Mouse (Mus musculus) liver, adult 2 months (tissue): ENCODE measurements at regions not wholly inside any gene's neighbourhood (a gene's known extent, or its start where the extent isn't known, plus 50 kb on each side); places are given as distances from the start of the nearest gene placed in this dataset.

ENCODE experiments used
- DNase-seq: peaks from one replicate; pipeline ENCODE4 v3.0.0-alpha.2; 2011; ENCODE audit warnings: low read depth, low spot score; ENCODE audit errors: extremely low read depth
- H3K27ac ChIP-seq: fragments of 200-500 bp; replicated peaks from 2 replicates; pipeline ENCODE4 v1.5.1; 2012; ENCODE audit warnings: low read depth, mild to moderate bottlenecking, control low read depth, inconsistent platforms, low read length; ENCODE audit not compliant: insufficient read depth
- H3K27me3 ChIP-seq: fragments of 200-500 bp; 2 replicates; pipeline ENCODE4 v1.6.1; 2012; ENCODE audit warnings: mild to moderate bottlenecking, moderate library complexity, low read length, inconsistent platforms; ENCODE audit not compliant: control insufficient read depth, insufficient read depth
- H3K36me3 ChIP-seq: fragments of 200-500 bp; 2 replicates; pipeline ENCODE4 v1.6.1; 2012; ENCODE audit warnings: low read length, inconsistent platforms; ENCODE audit not compliant: control insufficient read depth, insufficient read depth
- H3K4me1 ChIP-seq: fragments of 200-500 bp; 2 replicates; pipeline ENCODE4 v1.6.1; 2011; ENCODE audit warnings: low read length; ENCODE audit not compliant: control insufficient read depth, insufficient read depth
- H3K4me3 ChIP-seq: fragments of 200-500 bp; 2 replicates; pipeline ENCODE4 v1.5.1; 2011; ENCODE audit warnings: low read depth, mild to moderate bottlenecking, control low read depth, low read length, moderate library complexity; ENCODE audit not compliant: insufficient read depth
- H3K79me2 ChIP-seq: fragments of 200-500 bp; 2 replicates; pipeline ENCODE4 v1.6.1; 2012; ENCODE audit warnings: inconsistent platforms, mild to moderate bottlenecking, low read length, moderate library complexity; ENCODE audit not compliant: control insufficient read depth, insufficient read depth
- H3K9ac ChIP-seq: fragments of 200-500 bp; 2 replicates; pipeline ENCODE4 v1.6.1; 2012; ENCODE audit warnings: low read depth, mild to moderate bottlenecking, control low read depth, inconsistent platforms, low read length
- CTCF ChIP-seq: fragments of 200-500 bp; IDR thresholded peaks from 2 replicates; pipeline ENCODE4 v1.5.1; 2011; ENCODE audit warnings: low read depth, low read length, control low read depth
- POLR2A ChIP-seq: fragments of 200-500 bp; IDR thresholded peaks from 2 replicates; pipeline ENCODE4 v1.6.1; 2011; ENCODE audit warnings: low read length, control low read depth; ENCODE audit not compliant: insufficient read depth; ENCODE audit errors: extremely low read depth
- WGBS: fragments of 180-500 bp; shearing (Covaris S2); methylation state at CpG from one replicate; pipeline ENCODE4 v1.1.7; 2018; 5-methylcytosine and 5-hydroxymethylcytosine counted together

DNA sequence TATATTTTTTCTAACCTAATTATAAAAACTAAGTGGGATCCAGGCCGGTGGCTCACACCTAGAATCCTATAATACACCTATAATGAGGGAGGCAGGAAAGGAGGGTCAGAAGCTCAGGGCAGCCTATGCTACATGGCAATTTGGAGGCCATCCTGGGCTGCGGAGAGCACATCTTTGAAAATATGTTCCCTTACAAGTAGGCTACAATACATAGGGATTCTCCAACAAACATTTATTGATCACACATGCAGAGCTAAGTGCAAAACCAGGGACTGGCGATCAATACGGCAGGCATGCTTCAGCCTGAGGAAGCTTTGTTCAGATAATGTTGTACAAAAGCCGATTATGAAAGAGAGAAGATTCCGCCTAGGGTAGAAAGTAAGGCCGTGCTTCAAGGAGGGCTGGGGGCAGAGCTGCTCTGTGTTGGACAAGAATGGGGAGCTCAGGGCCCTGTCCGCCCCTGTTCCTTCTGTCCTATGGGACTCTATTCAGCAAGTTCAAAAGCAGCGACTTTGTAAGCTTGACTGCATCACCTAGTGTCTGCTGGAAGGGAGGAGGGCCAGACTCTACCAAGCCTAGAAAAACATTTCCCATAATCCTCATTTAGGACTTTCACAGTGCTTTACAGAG lies 53.4 kb upstream of the Sgk1 start:
- WGBS = 50% methylated on average over 9 of the region's 9 CpGs
- Histone ChIP-seq H3K4me3 (no peak overlapping the region), H3K4me1 (no peaks in the 10 kb centered on the region), H3K27me3 (no peaks in the 10 kb centered on the region), H3K79me2 (no peaks in the 10 kb centered on the region), H3K27ac (no peak overlapping the region), H3K9ac (no peak overlapping the region), H3K36me3 (no peaks in the 10 kb centered on the region)
- TF ChIP-seq CTCF (no peak), POLR2A (no peak)
- DNase-seq = peak; percentile 12

GRCm38 (mm10) chr10:21829062-21829731 lies 52.8 kb upstream of the Sgk1 start:
- 90% methylated on average over 11 of the region's 11 CpGs for WGBS
- Histone ChIP-seq H3K4me3 (no peak overlapping the region), H3K79me2 (no peaks in the 10 kb centered on the region), H3K9ac (no peak overlapping the region), H3K27ac (no peak overlapping the region), H3K27me3 (no peaks in the 10 kb centered on the region), H3K36me3 (no peaks in the 10 kb centered on the region), H3K4me1 (no peaks in the 10 kb centered on the region)
- no peak for DNase-seq
- TF ChIP-seq POLR2A (no peak), CTCF (no peak)

DNA sequence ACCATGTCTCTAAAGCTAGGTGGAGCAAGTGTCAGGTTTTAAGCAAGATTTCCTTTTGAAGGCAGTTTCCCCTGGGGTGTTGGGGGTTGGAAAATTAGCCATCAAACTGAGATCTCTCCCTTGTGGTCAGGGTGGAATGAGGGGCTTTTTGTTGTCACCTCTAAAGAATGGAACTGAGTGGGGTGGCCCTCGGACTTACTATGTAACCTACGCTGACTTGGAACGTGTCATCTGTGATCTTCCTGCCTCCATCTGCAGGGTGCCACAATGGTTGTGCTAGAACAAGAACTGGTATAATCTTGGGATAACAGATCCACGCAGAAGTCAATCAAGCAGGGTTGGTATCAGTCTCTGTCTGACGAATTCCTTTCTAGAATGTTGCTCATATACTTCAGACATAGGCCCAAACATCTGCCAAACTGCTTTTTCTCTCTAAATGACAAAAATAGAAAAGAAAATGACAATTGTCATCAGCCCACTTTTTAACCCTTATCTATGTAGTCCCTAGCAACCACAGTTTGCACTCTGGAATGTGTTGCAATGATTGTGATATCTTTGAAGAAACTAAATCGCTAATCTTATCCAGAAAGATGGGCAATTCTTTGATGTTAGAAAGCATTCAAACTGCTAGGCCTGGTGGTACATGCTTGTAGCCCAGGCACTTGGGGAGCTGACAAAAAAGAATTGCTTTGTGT lies 50.8 kb upstream of the Sgk1 start:
- DNase-seq = no peak
- TF ChIP-seq POLR2A (no peak), CTCF (no peak)
- Histone ChIP-seq H3K27me3 (no peaks in the 10 kb centered on the region), H3K79me2 (no peaks in the 10 kb centered on the region), H3K4me3 (no peak overlapping the region), H3K27ac (no peak overlapping the region), H3K9ac (no peak overlapping the region), H3K36me3 (no peaks in the 10 kb centered on the region), H3K4me1 (no peaks in the 10 kb centered on the region)
- 84% methylated on average over 6 of the region's 6 CpGs for WGBS
